Mouse (Mus musculus): ENCODE results near the gene Zbtb11. TPM values are rescaled to one million over a fixed set of nuclear protein-coding genes. Genes with fewer than 3 reads are reported as not detected.

Zbtb11 gene
- polyA plus RNA-seq, 1 experiment from 2014 or later: 15.3 TPM

- Histone ChIP-seq H3K27me3 (ENCODE audit: control insufficient read depth, insufficient read depth, low read length) (no peaks in the 10 kb centered on the region), H3K27ac (ENCODE audit: low read depth, low read length) (no peak overlapping the region), H3K4me3 (ENCODE audit: low read depth, low read length) (no peak overlapping the region), H3K9ac (ENCODE audit: low read length) (no peak overlapping the region), H3K4me1 (ENCODE audit: control insufficient read depth, insufficient read depth, low read length) (peaks cover 4% of the 10 kb centered on the region; the same call in 1 of the 2 replicates), H3K9me3 (ENCODE audit: control insufficient read depth, low read length) (no peaks in the 10 kb centered on the region), H3K36me3 (ENCODE audit: control insufficient read depth, insufficient read depth, low read length) (no peaks in the 10 kb centered on the region), H3K4me2 (ENCODE audit: low read depth) (no peak overlapping the region)
- WGBS: 66% methylated on average over 4 of the region's 4 CpGs
- ATAC-seq (ENCODE audit: insufficient read depth, low FRiP score, low TSS enrichment) (no peak), DNase-seq (ENCODE audit: low spot score) (peak; percentile 25)
Measured at GRCm38 (mm10) chr16:55964126-55964949, 9.3 kb upstream of the Zbtb11 start.

GRCm38 (mm10) chr16:55966212-55966871 lies 7.3 kb upstream of the Zbtb11 start, which contains the start of gene Rpl24:
Gene Rpl24 (plus strand): TSS chr16:55966275.
- peak within 1 kb of the TSS; percentile 69 for H3K27ac ChIP-seq (ENCODE audit: low read depth, low read length)
- DNase-seq (ENCODE audit: low spot score) (peak; percentile 93), ATAC-seq (ENCODE audit: insufficient read depth, low FRiP score, low TSS enrichment) (peak; percentile 92)
- H3K4me3 ChIP-seq (ENCODE audit: low read depth, low read length): peak within 1 kb of the TSS; percentile 77
- H3K4me1 ChIP-seq (ENCODE audit: control insufficient read depth, insufficient read depth, low read length): peaks cover 4% of the 10 kb centered on the region; the same call in 1 of the 2 replicates
- H3K9me3 ChIP-seq (ENCODE audit: control insufficient read depth, low read length): no peaks in the 10 kb centered on the region
- H3K27me3 ChIP-seq (ENCODE audit: control insufficient read depth, insufficient read depth, low read length): no peaks in the 10 kb centered on the region
- WGBS: under 1% methylated on average over 42 of the region's 42 CpGs
- peak within 1 kb of the TSS; percentile 89 for H3K9ac ChIP-seq (ENCODE audit: low read length)
- peaks cover 5% of the 10 kb centered on the region for H3K36me3 ChIP-seq (ENCODE audit: control insufficient read depth, insufficient read depth, low read length)
- H3K4me2 ChIP-seq (ENCODE audit: low read depth): peak within 1 kb of the TSS; percentile 90

GRCm38 (mm10) chr16:55967221-55967620 lies 6.5 kb upstream of the Zbtb11 start:
- ATAC-seq (ENCODE audit: insufficient read depth, low FRiP score, low TSS enrichment) (no peak), DNase-seq (ENCODE audit: low spot score) (no peak)
- Histone ChIP-seq H3K4me3 (ENCODE audit: low read depth, low read length) (peak overlapping the region; percentile 77), H3K9ac (ENCODE audit: low read length) (peak overlapping the region; percentile 89), H3K4me1 (ENCODE audit: control insufficient read depth, insufficient read depth, low read length) (peaks cover 4% of the 10 kb centered on the region; the same call in 1 of the 2 replicates), H3K27me3 (ENCODE audit: control insufficient read depth, insufficient read depth, low read length) (no peaks in the 10 kb centered on the region), H3K36me3 (ENCODE audit: control insufficient read depth, insufficient read depth, low read length) (peaks cover 11% of the 10 kb centered on the region), H3K27ac (ENCODE audit: low read depth, low read length) (no peak overlapping the region; the same call in 1 of the 2 replicates), H3K4me2 (ENCODE audit: low read depth) (peak overlapping the region; percentile 90), H3K9me3 (ENCODE audit: control insufficient read depth, low read length) (no peaks in the 10 kb centered on the region)
- 29% methylated on average over 1 of the region's 1 CpGs for WGBS

GRCm38 (mm10) chr16:55969147-55969546 lies 4.5 kb upstream of the Zbtb11 start:
- Histone ChIP-seq H3K27me3 (ENCODE audit: control insufficient read depth, insufficient read depth, low read length) (no peaks in the 10 kb centered on the region), H3K4me3 (ENCODE audit: low read depth, low read length) (no peak overlapping the region), H3K36me3 (ENCODE audit: control insufficient read depth, insufficient read depth, low read length) (peaks cover 11% of the 10 kb centered on the region), H3K9me3 (ENCODE audit: control insufficient read depth, low read length) (no peaks in the 10 kb centered on the region), H3K4me1 (ENCODE audit: control insufficient read depth, insufficient read depth, low read length) (peaks cover 7% of the 10 kb centered on the region), H3K27ac (ENCODE audit: low read depth, low read length) (no peak overlapping the region), H3K4me2 (ENCODE audit: low read depth) (no peak overlapping the region), H3K9ac (ENCODE audit: low read length) (no peak overlapping the region)
- WGBS: 88% methylated on average over 3 of the region's 3 CpGs
- no peak for ATAC-seq (ENCODE audit: insufficient read depth, low FRiP score, low TSS enrichment)
- peak; percentile 40 for DNase-seq (ENCODE audit: low spot score)

- H3K4me1 ChIP-seq (ENCODE audit: control insufficient read depth, insufficient read depth, low read length): peaks cover 11% of the 10 kb centered on the region
- peaks cover 11% of the 10 kb centered on the region for H3K36me3 ChIP-seq (ENCODE audit: control insufficient read depth, insufficient read depth, low read length)
- DNase-seq (ENCODE audit: low spot score): no peak
- WGBS: 94% methylated on average over 5 of the region's 5 CpGs
- no peak overlapping the region for H3K4me2 ChIP-seq (ENCODE audit: low read depth)
- H3K4me3 ChIP-seq (ENCODE audit: low read depth, low read length): no peak overlapping the region
- H3K9me3 ChIP-seq (ENCODE audit: control insufficient read depth, low read length): no peaks in the 10 kb centered on the region
- no peak overlapping the region for H3K27ac ChIP-seq (ENCODE audit: low read depth, low read length)
- ATAC-seq (ENCODE audit: insufficient read depth, low FRiP score, low TSS enrichment): no peak
- no peaks in the 10 kb centered on the region for H3K27me3 ChIP-seq (ENCODE audit: control insufficient read depth, insufficient read depth, low read length)
- no peak overlapping the region for H3K9ac ChIP-seq (ENCODE audit: low read length)
Measured at GRCm38 (mm10) chr16:55970416-55970815, 3.3 kb upstream of the Zbtb11 start.

GRCm38 (mm10) chr16:55971735-55972615 lies 1.7 kb upstream of the Zbtb11 start:
- H3K9me3 ChIP-seq (ENCODE audit: control insufficient read depth, low read length): no peaks in the 10 kb centered on the region
- 85% methylated on average over 6 of the region's 6 CpGs for WGBS
- no peak overlapping the region for H3K4me3 ChIP-seq (ENCODE audit: low read depth, low read length)
- ATAC-seq (ENCODE audit: insufficient read depth, low FRiP score, low TSS enrichment) (no peak), DNase-seq (ENCODE audit: low spot score) (no peak)
- H3K9ac ChIP-seq (ENCODE audit: low read length): no peak overlapping the region
- no peak overlapping the region for H3K4me2 ChIP-seq (ENCODE audit: low read depth)
- H3K36me3 ChIP-seq (ENCODE audit: control insufficient read depth, insufficient read depth, low read length): peaks cover 11% of the 10 kb centered on the region
- H3K27ac ChIP-seq (ENCODE audit: low read depth, low read length): no peak overlapping the region
- peaks cover 13% of the 10 kb centered on the region for H3K4me1 ChIP-seq (ENCODE audit: control insufficient read depth, insufficient read depth, low read length)
- no peaks in the 10 kb centered on the region for H3K27me3 ChIP-seq (ENCODE audit: control insufficient read depth, insufficient read depth, low read length)

- Histone ChIP-seq H3K4me3 (ENCODE audit: low read depth, low read length) (peak overlapping the region; percentile 98; the same call in 1 of the 2 replicates), H3K9ac (ENCODE audit: low read length) (no peak overlapping the region), H3K27ac (ENCODE audit: low read depth, low read length) (no peak overlapping the region), H3K4me2 (ENCODE audit: low read depth) (peak overlapping the region; percentile 45), H3K9me3 (ENCODE audit: control insufficient read depth, low read length) (no peaks in the 10 kb centered on the region), H3K27me3 (ENCODE audit: control insufficient read depth, insufficient read depth, low read length) (no peaks in the 10 kb centered on the region), H3K36me3 (ENCODE audit: control insufficient read depth, insufficient read depth, low read length) (peaks cover 11% of the 10 kb centered on the region), H3K4me1 (ENCODE audit: control insufficient read depth, insufficient read depth, low read length) (peaks cover 9% of the 10 kb centered on the region)
- ATAC-seq (ENCODE audit: insufficient read depth, low FRiP score, low TSS enrichment) (no peak), DNase-seq (ENCODE audit: low spot score) (no peak)
- WGBS: 61% methylated on average over 10 of the region's 10 CpGs
Measured at GRCm38 (mm10) chr16:55972626-55973201, 969 bp upstream of the Zbtb11 start.
